In the genomic region with DNA sequence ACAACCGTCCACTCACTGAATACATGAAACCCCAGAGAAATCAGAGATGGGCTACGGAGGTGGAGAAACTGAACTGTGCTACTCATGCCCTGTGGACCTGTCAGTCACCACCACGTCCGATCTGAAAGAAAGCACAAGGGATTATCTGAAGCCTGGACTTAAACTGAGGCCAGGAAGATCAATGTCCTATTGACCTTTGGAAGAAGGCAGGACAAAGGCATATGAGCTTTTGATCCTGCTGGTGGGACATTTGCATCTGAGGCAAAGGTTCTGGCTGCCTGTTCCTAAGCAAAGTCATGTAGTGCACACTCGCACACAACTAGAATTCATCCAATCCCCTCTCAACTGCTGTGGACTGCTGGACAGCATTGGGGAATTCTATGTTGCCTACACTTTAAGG, we compare ENCODE assay signal across 18 mouse cellular contexts.
"Had no signal": no experiment of that assay in that cellular context is flagged by ENCODE, and none has a peak within 500 bp of the region (broad histone marks: within the 10 kb centered on the region; RNA-seq: fewer than 3 reads in every experiment).

No protein-coding gene starts in this region.

- H3K36me3 ChIP-seq: kidney, embryonic 15.5 days had no signal

- H3K27me3 ChIP-seq: intestine, embryonic 15.5 days; kidney, embryonic 15.5 days; neural tube, embryonic 13.5 days had no signal

- H3K4me1 ChIP-seq: intestine, embryonic 15.5 days; kidney, embryonic 15.5 days; neural tube, embryonic 13.5 days had no signal

- H3K4me3 ChIP-seq: intestine, embryonic 15.5 days; kidney, embryonic 15.5 days; left cerebral cortex, adult 2 months; myocyte; neural tube, embryonic 13.5 days had no signal

- H3K9ac ChIP-seq: intestine, embryonic 15.5 days; kidney, embryonic 15.5 days; liver, embryonic 14.5 days; lung, embryonic 14.5 days; neural tube, embryonic 13.5 days had no signal

- H3K27ac ChIP-seq: intestine, embryonic 15.5 days; kidney, embryonic 15.5 days; left cerebral cortex, adult 2 months; liver, embryonic 14.5 days; macrophage; neural tube, embryonic 13.5 days had no signal

- H3K9me3 ChIP-seq: intestine, embryonic 15.5 days; kidney, embryonic 15.5 days; neural tube, embryonic 13.5 days had no signal

- ATAC-seq: intestine, embryonic 15.5 days; lung, postnatal 0 days; midbrain, embryonic 16.5 days had no signal

- H3K4me2 ChIP-seq: intestine, embryonic 15.5 days; kidney, embryonic 15.5 days; lung, embryonic 14.5 days; neural tube, embryonic 13.5 days had no signal

- DNase-seq: kidney, adult 11 months; kidney, adult 8-10 months; kidney, postnatal 10 days; kidney, postnatal 36 days; layer of hippocampus, postnatal 36 days; lung, embryonic 14.5 days; retina, postnatal 1 day; thymus, adult 18-20 months; thymus, postnatal 36 days had no signal
